Mouse (Mus musculus) liver, adult 2 months (tissue): ENCODE results near the gene Snorc.

Experiments used
- CTCF ChIP-seq: fragments of 200-500 bp; IDR thresholded peaks from 2 replicates; pipeline ENCODE4 v1.5.1; 2011; ENCODE audit warnings: low read depth, low read length, control low read depth
- POLR2A ChIP-seq: fragments of 200-500 bp; IDR thresholded peaks from 2 replicates; pipeline ENCODE4 v1.6.1; 2011; ENCODE audit warnings: low read length, control low read depth; ENCODE audit not compliant: insufficient read depth; ENCODE audit errors: extremely low read depth

DNA sequence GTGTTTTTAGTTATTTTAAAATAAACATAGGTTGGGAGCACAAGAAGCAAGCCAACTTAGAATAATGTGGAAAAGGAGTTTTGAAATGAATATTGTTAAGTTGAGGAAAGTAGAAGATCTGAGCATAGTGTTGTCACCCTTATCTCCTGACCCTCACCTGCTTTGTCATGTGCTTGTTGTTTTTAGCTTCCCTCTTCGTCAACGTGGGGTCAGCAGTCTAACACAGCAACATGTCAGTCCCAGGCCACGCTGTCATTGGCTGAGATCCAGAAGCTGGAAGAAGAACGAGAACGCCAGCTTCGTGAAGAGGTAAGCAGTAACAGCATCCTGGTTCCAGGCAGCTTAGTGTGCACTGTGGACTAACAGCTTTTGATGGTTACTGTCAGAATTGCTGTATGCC lies 33.5 kb upstream of the Snorc start:
- no peak for TF ChIP-seq POLR2A
- no peak for TF ChIP-seq CTCF
